ENCODE assay signal across 8 mouse cellular contexts in genomic region chr12:3310321-3310692, GRCm38 (mm10). TPM values are rescaled to one million over a fixed set of nuclear protein-coding genes. Genes with fewer than 3 reads are reported as not detected.
DNase-seq lines count a peak whose midpoint lies in the region; ATAC-seq and TF ChIP-seq lines count a peak whose summit lies in the region.

No protein-coding gene starts in this region.

- H3K9ac ChIP-seq in lung, embryonic 14.5 days, result peak overlapping the region; percentile 68
- H3K9ac ChIP-seq in embryonic facial prominence, embryonic 11.5 days (replicated peaks; ENCODE audit: low read length), result peak overlapping the region; percentile 64
- H3K9ac ChIP-seq in hindbrain, embryonic 14.5 days, result peak overlapping the region; percentile 58
- H3K9ac ChIP-seq in midbrain, embryonic 16.5 days (ENCODE audit: low read depth, low read length), result peak overlapping the region; percentile 73

- TF ChIP-seq CTCF in lung, embryonic 14.5 days (IDR thresholded peaks at IDR 0.05; ENCODE audit: low read depth), result no peak

- no peak for DNase-seq in lung, embryonic 14.5 days
- DNase-seq in lung, postnatal 4 days, result no peak
- no peak for DNase-seq in embryonic facial prominence, embryonic 11.5 days (ENCODE audit: low spot score)
- DNase-seq in hindbrain, embryonic 14.5 days (ENCODE audit: low spot score), result no peak
- DNase-seq in B cell, adult 2 months, result no peak
- no peak for DNase-seq in cerebellum, adult 9-10 months
- no peak for DNase-seq in layer of hippocampus, postnatal 10 days (ENCODE audit: low spot score in 2 of 2)

- no peaks in the 10 kb centered on the region for H3K27me3 ChIP-seq in lung, embryonic 14.5 days (ENCODE audit: insufficient read depth, low read length)
- H3K27me3 ChIP-seq in embryonic facial prominence, embryonic 11.5 days (ENCODE audit: control insufficient read depth, insufficient read depth, low read length), result no peaks in the 10 kb centered on the region
- H3K27me3 ChIP-seq in hindbrain, embryonic 14.5 days (ENCODE audit: control insufficient read depth, insufficient read depth, low read length), result no peaks in the 10 kb centered on the region
- no peaks in the 10 kb centered on the region for H3K27me3 ChIP-seq in midbrain, embryonic 16.5 days (ENCODE audit: control insufficient read depth, insufficient read depth, low read depth, low read length)

- H3K9me3 ChIP-seq in lung, embryonic 14.5 days (ENCODE audit: low read depth, low read length), result no peaks in the 10 kb centered on the region
- H3K9me3 ChIP-seq in embryonic facial prominence, embryonic 11.5 days (replicated peaks; ENCODE audit: control insufficient read depth, low read length), result no peaks in the 10 kb centered on the region
- no peaks in the 10 kb centered on the region for H3K9me3 ChIP-seq in hindbrain, embryonic 14.5 days (ENCODE audit: control insufficient read depth, low read length)
- no peaks in the 10 kb centered on the region for H3K9me3 ChIP-seq in midbrain, embryonic 16.5 days (replicated peaks; ENCODE audit: control insufficient read depth, low read length, poor library complexity, severe bottlenecking)

- H3K27ac ChIP-seq in lung, embryonic 14.5 days (ENCODE audit: low read depth), result peak overlapping the region; percentile 77
- no peak overlapping the region; the same call in 1 of the 2 replicates for H3K27ac ChIP-seq in embryonic facial prominence, embryonic 11.5 days (replicated peaks; ENCODE audit: low read depth, low read length)
- H3K27ac ChIP-seq in hindbrain, embryonic 14.5 days, result peak overlapping the region; percentile 74
- peak overlapping the region; percentile 79 for H3K27ac ChIP-seq in midbrain, embryonic 16.5 days (ENCODE audit: low read length)

- peak overlapping the region; percentile 93 for H3K4me3 ChIP-seq in lung, embryonic 14.5 days (ENCODE audit: low read depth, low read length)
- H3K4me3 ChIP-seq in embryonic facial prominence, embryonic 11.5 days (ENCODE audit: low read depth, low read length), result peak overlapping the region; percentile 88
- H3K4me3 ChIP-seq in hindbrain, embryonic 14.5 days (replicated peaks; ENCODE audit: low read length), result peak overlapping the region; percentile 72
- H3K4me3 ChIP-seq in midbrain, embryonic 16.5 days (ENCODE audit: low read depth, low read length), result peak overlapping the region; percentile 74

- under 1% methylated on average over 15 of the region's 15 CpGs for WGBS in lung, embryonic 14.5 days
- WGBS in embryonic facial prominence, embryonic 11.5 days, result 4% methylated on average over 15 of the region's 15 CpGs
- WGBS in hindbrain, embryonic 14.5 days, result 3% methylated on average over 15 of the region's 15 CpGs
- WGBS in midbrain, embryonic 16.5 days, result 3% methylated on average over 15 of the region's 15 CpGs

- no peak for ATAC-seq in lung, embryonic 14.5 days (ENCODE audit: insufficient read depth)
- no peak for ATAC-seq in embryonic facial prominence, embryonic 11.5 days (replicated peaks; ENCODE audit: insufficient number of reproducible peaks, low FRiP score, low TSS enrichment, low read depth)
- no peak for ATAC-seq in hindbrain, embryonic 14.5 days (ENCODE audit: low FRiP score)
- ATAC-seq in midbrain, embryonic 16.5 days, result no peak

- H3K4me1 ChIP-seq in lung, embryonic 14.5 days (ENCODE audit: insufficient read depth), result peaks cover 6% of the 10 kb centered on the region; the same call in 1 of the 2 replicates
- no peaks in the 10 kb centered on the region; the same call in 1 of the 2 replicates for H3K4me1 ChIP-seq in embryonic facial prominence, embryonic 11.5 days (ENCODE audit: control insufficient read depth, insufficient read depth, low read length)
- peaks cover 23% of the 10 kb centered on the region for H3K4me1 ChIP-seq in hindbrain, embryonic 14.5 days (replicated peaks; ENCODE audit: control insufficient read depth, insufficient read depth, low read length)
- H3K4me1 ChIP-seq in midbrain, embryonic 16.5 days (ENCODE audit: control insufficient read depth, insufficient read depth, low read length), result peaks cover 24% of the 10 kb centered on the region

- no peaks in the 10 kb centered on the region for H3K36me3 ChIP-seq in lung, embryonic 14.5 days (ENCODE audit: insufficient read depth)
- no peaks in the 10 kb centered on the region for H3K36me3 ChIP-seq in embryonic facial prominence, embryonic 11.5 days (replicated peaks; ENCODE audit: control insufficient read depth, insufficient read depth, low read depth, low read length)
- H3K36me3 ChIP-seq in hindbrain, embryonic 14.5 days (replicated peaks; ENCODE audit: control insufficient read depth, insufficient read depth), result no peaks in the 10 kb centered on the region
- no peaks in the 10 kb centered on the region for H3K36me3 ChIP-seq in midbrain, embryonic 16.5 days (ENCODE audit: control insufficient read depth, insufficient read depth, low read length)

- H3K4me2 ChIP-seq in lung, embryonic 14.5 days, result peak overlapping the region; percentile 92
- H3K4me2 ChIP-seq in embryonic facial prominence, embryonic 11.5 days (ENCODE audit: low read depth, low read length), result peak overlapping the region; percentile 75
- peak overlapping the region; percentile 56 for H3K4me2 ChIP-seq in hindbrain, embryonic 14.5 days (replicated peaks)
- H3K4me2 ChIP-seq in midbrain, embryonic 16.5 days (ENCODE audit: low read length), result peak overlapping the region; percentile 74

RNA-seq across cellular contexts. Expression of gene Rab10, which starts 0.5 kb away (rescaled TPM):
- 89.7 and 89.8 TPM in 2 replicates for polyA plus RNA-seq in lung, embryonic 14.5 days (2014; fragmentation: Nextera tagmentation; extraction: Ambion mirVana)
- 97.2 and 107 TPM in 2 replicates for polyA plus RNA-seq in embryonic facial prominence, embryonic 11.5 days (2014; fragmentation: Nextera tagmentation; extraction: Ambion mirVana)
- 181 and 199 TPM in 2 replicates for polyA plus RNA-seq in hindbrain, embryonic 14.5 days (2014; fragmentation: Nextera tagmentation; extraction: Ambion mirVana)
- polyA plus RNA-seq in midbrain, embryonic 16.5 days (2015; fragmentation: Nextera tagmentation; extraction: Ambion mirVana), result 151 TPM in 2 replicates
- total RNA-seq in layer of hippocampus, postnatal 10 days (2021), result 100 to 1,000 TPM; 213 to 233 TPM

RNA-seq across cellular contexts. Expression of gene Kif3c, which starts 54.6 kb away (rescaled TPM):
- 12.4 and 14.1 TPM in 2 replicates for polyA plus RNA-seq in lung, embryonic 14.5 days (2014; fragmentation: Nextera tagmentation; extraction: Ambion mirVana)
- 16.1 and 17.1 TPM in 2 replicates for polyA plus RNA-seq in embryonic facial prominence, embryonic 11.5 days (2014; fragmentation: Nextera tagmentation; extraction: Ambion mirVana)
- 73.8 and 77.9 TPM in 2 replicates for polyA plus RNA-seq in hindbrain, embryonic 14.5 days (2014; fragmentation: Nextera tagmentation; extraction: Ambion mirVana)
- polyA plus RNA-seq in midbrain, embryonic 16.5 days (2015; fragmentation: Nextera tagmentation; extraction: Ambion mirVana), result 94.5 and 96.7 TPM in 2 replicates
- 100 to 1,000 TPM; 195 to 196 TPM for total RNA-seq in layer of hippocampus, postnatal 10 days (2021)
